Mouse (Mus musculus): ENCODE data around the gene Neurl1a. TPM values are rescaled to one million over a fixed set of nuclear protein-coding genes. Genes with fewer than 3 reads are reported as not detected.

The Neurl1a gene
- polyA plus RNA-seq, 1 experiment from 2014 or later = 15.0 TPM

DNA sequence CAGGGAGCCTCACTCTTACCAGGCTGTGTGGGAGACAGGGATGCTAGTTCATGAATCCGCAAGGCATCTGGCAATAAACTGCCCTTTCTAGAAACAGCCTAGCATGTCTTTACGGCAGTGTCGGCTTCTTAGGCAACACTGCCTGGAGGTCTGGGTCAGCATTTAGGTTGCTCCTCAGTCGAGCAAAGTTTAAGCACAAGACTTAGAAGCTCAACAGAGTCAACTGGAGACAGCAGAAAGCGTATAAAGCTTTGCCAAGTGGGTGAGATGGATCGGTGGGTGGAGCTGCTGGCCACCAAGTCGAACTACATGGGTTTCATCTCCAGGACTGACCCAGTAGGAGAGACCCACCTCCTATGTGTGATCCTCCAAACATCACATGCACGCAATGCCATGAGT, 128.3 kb downstream of the Neurl1a start:
- H3K9me3 ChIP-seq = no peaks in the 10 kb centered on the region
- no peak overlapping the region for H3K9ac ChIP-seq
- no peaks in the 10 kb centered on the region for H3K36me3 ChIP-seq (replicated peaks)
- no peak overlapping the region for H3K27ac ChIP-seq
- H3K4me3 ChIP-seq = no peak overlapping the region
- no peak for ATAC-seq (replicated peaks)
- H3K4me1 ChIP-seq = peaks cover 7% of the 10 kb centered on the region
- H3K27me3 ChIP-seq (replicated peaks) = no peaks in the 10 kb centered on the region
- 91% methylated on average over 8 of the region's 8 CpGs for WGBS
- no peak overlapping the region for H3K4me2 ChIP-seq

Small RNAs within 50 kb of the gene (microRNA-seq; reads per million reads assigned to microRNA genes)
- gene Mir6995 = 0.55 reads per million

Other genes starting within 250 kb of the Neurl1a start
- gene Ina, start 164.1 kb upstream of the Neurl1a start, polyA plus RNA-seq (2015; fragmentation: Nextera tagmentation; extraction: Ambion mirVana) = 589 and 592 TPM in 2 replicates
- 87.7 and 90.5 TPM in 2 replicates for gene Nt5c2, start 163.7 kb upstream of the Neurl1a start, polyA plus RNA-seq (2015; fragmentation: Nextera tagmentation; extraction: Ambion mirVana)
- 30.9 and 33.5 TPM in 2 replicates for gene Pcgf6, start 127.9 kb upstream of the Neurl1a start, polyA plus RNA-seq (2015; fragmentation: Nextera tagmentation; extraction: Ambion mirVana)
- 6.4 and 6.6 TPM in 2 replicates for gene Taf5, start 111.1 kb upstream of the Neurl1a start, polyA plus RNA-seq (2015; fragmentation: Nextera tagmentation; extraction: Ambion mirVana)
- 1,240 and 1,355 TPM in 2 replicates for gene Usmg5, start 88.2 kb upstream of the Neurl1a start, polyA plus RNA-seq (2015; fragmentation: Nextera tagmentation; extraction: Ambion mirVana)
- 6.6 and 6.8 TPM in 2 replicates for gene Pdcd11, start 88.1 kb upstream of the Neurl1a start, polyA plus RNA-seq (2015; fragmentation: Nextera tagmentation; extraction: Ambion mirVana)
- gene Calhm2, start 40.5 kb upstream of the Neurl1a start, polyA plus RNA-seq (2015; fragmentation: Nextera tagmentation; extraction: Ambion mirVana) = 1.1 and 1.5 TPM in 2 replicates
- not detected in 2 replicates for gene Calhm1, start 34.6 kb upstream of the Neurl1a start, polyA plus RNA-seq (2015; fragmentation: Nextera tagmentation; extraction: Ambion mirVana)
- not detected in 2 replicates for gene Calhm3, start 21.1 kb upstream of the Neurl1a start, polyA plus RNA-seq (2015; fragmentation: Nextera tagmentation; extraction: Ambion mirVana)